Mouse (Mus musculus): ENCODE data around the gene Smco4. TPM values are rescaled to one million over a fixed set of nuclear protein-coding genes. Genes with fewer than 3 reads are reported as not detected.

Smco4 gene
- polyA plus RNA-seq, 1 experiment from 2014 or later, result 0.84 TPM

GRCm38 (mm10) chr9:15503827-15504226, 10.6 kb downstream of the Smco4 start:
- H3K9me3 ChIP-seq (ENCODE audit: control insufficient read depth, low read length), result no peaks in the 10 kb centered on the region
- ATAC-seq, result no peak
- peaks cover 2% of the 10 kb centered on the region for H3K4me1 ChIP-seq (ENCODE audit: control insufficient read depth, insufficient read depth, low read depth, low read length)
- no peaks in the 10 kb centered on the region for H3K36me3 ChIP-seq (ENCODE audit: control insufficient read depth, insufficient read depth, low read length)
- H3K27me3 ChIP-seq (replicated peaks; ENCODE audit: control insufficient read depth, insufficient read depth, low read length), result no peaks in the 10 kb centered on the region; the same call in 1 of the 2 replicates
- 61% methylated on average over 6 of the region's 6 CpGs for WGBS
- no peak overlapping the region for H3K4me2 ChIP-seq (ENCODE audit: low read length)
- H3K9ac ChIP-seq (ENCODE audit: low read depth, low read length), result no peak overlapping the region
- no peak overlapping the region for H3K4me3 ChIP-seq (ENCODE audit: low read length)
- H3K27ac ChIP-seq (ENCODE audit: low read depth, low read length), result no peak overlapping the region

GRCm38 (mm10) chr9:15505288-15505687, 12.1 kb downstream of the Smco4 start:
- ATAC-seq, result no peak
- Histone ChIP-seq H3K4me3 (ENCODE audit: low read length) (no peak overlapping the region), H3K9ac (ENCODE audit: low read depth, low read length) (no peak overlapping the region), H3K9me3 (ENCODE audit: control insufficient read depth, low read length) (no peaks in the 10 kb centered on the region), H3K4me2 (ENCODE audit: low read length) (no peak overlapping the region), H3K27me3 (replicated peaks; ENCODE audit: control insufficient read depth, insufficient read depth, low read length) (no peaks in the 10 kb centered on the region; the same call in 1 of the 2 replicates), H3K27ac (ENCODE audit: low read depth, low read length) (no peak overlapping the region), H3K36me3 (ENCODE audit: control insufficient read depth, insufficient read depth, low read length) (no peaks in the 10 kb centered on the region), H3K4me1 (ENCODE audit: control insufficient read depth, insufficient read depth, low read depth, low read length) (peaks cover 5% of the 10 kb centered on the region)
- WGBS, result 62% methylated on average over 1 of the region's 1 CpGs

- WGBS, result 71% methylated on average over 3 of the region's 3 CpGs
- no peak for ATAC-seq
- no peaks in the 10 kb centered on the region for H3K9me3 ChIP-seq (ENCODE audit: control insufficient read depth, low read length)
Measured at GRCm38 (mm10) chr9:15506863-15507262, 13.6 kb downstream of the Smco4 start.

GRCm38 (mm10) chr9:15507431-15507875, 14.2 kb downstream of the Smco4 start:
- no peaks in the 10 kb centered on the region; the same call in 1 of the 2 replicates for H3K27me3 ChIP-seq (replicated peaks; ENCODE audit: control insufficient read depth, insufficient read depth, low read length)
- ATAC-seq, result no peak
- 78% methylated on average over 4 of the region's 4 CpGs for WGBS

More at GRCm38 (mm10) chr9:15506863-15507262, 13.6 kb downstream of the Smco4 start:
- peaks cover 14% of the 10 kb centered on the region for H3K4me1 ChIP-seq (ENCODE audit: control insufficient read depth, insufficient read depth, low read depth, low read length)
- H3K9ac ChIP-seq (ENCODE audit: low read depth, low read length), result no peak overlapping the region
- no peak overlapping the region; the same call in 1 of the 2 replicates for H3K27ac ChIP-seq (ENCODE audit: low read depth, low read length)
- no peak overlapping the region for H3K4me3 ChIP-seq (ENCODE audit: low read length)
- no peak overlapping the region for H3K4me2 ChIP-seq (ENCODE audit: low read length)
- no peaks in the 10 kb centered on the region for H3K36me3 ChIP-seq (ENCODE audit: control insufficient read depth, insufficient read depth, low read length)
- no peaks in the 10 kb centered on the region; the same call in 1 of the 2 replicates for H3K27me3 ChIP-seq (replicated peaks; ENCODE audit: control insufficient read depth, insufficient read depth, low read length)

GRCm38 (mm10) chr9:15509363-15509762, 16.1 kb downstream of the Smco4 start:
- H3K4me3 ChIP-seq (ENCODE audit: low read length), result no peak overlapping the region
- ATAC-seq, result no peak
- no peaks in the 10 kb centered on the region for H3K36me3 ChIP-seq (ENCODE audit: control insufficient read depth, insufficient read depth, low read length)
- H3K27me3 ChIP-seq (replicated peaks; ENCODE audit: control insufficient read depth, insufficient read depth, low read length), result no peaks in the 10 kb centered on the region; the same call in 1 of the 2 replicates
- no peaks in the 10 kb centered on the region for H3K9me3 ChIP-seq (ENCODE audit: control insufficient read depth, low read length)
- H3K9ac ChIP-seq (ENCODE audit: low read depth, low read length), result no peak overlapping the region
- 83% methylated on average over 3 of the region's 3 CpGs for WGBS
- no peak overlapping the region for H3K27ac ChIP-seq (ENCODE audit: low read depth, low read length)
- H3K4me1 ChIP-seq (ENCODE audit: control insufficient read depth, insufficient read depth, low read depth, low read length), result peaks cover 11% of the 10 kb centered on the region
- no peak overlapping the region for H3K4me2 ChIP-seq (ENCODE audit: low read length)

More at GRCm38 (mm10) chr9:15507431-15507875, 14.2 kb downstream of the Smco4 start:
- no peak overlapping the region for H3K9ac ChIP-seq (ENCODE audit: low read depth, low read length)
- H3K4me1 ChIP-seq (ENCODE audit: control insufficient read depth, insufficient read depth, low read depth, low read length), result peaks cover 13% of the 10 kb centered on the region
- no peaks in the 10 kb centered on the region for H3K9me3 ChIP-seq (ENCODE audit: control insufficient read depth, low read length)
- H3K27ac ChIP-seq (ENCODE audit: low read depth, low read length), result no peak overlapping the region
- H3K4me2 ChIP-seq (ENCODE audit: low read length), result no peak overlapping the region
- H3K4me3 ChIP-seq (ENCODE audit: low read length), result no peak overlapping the region
- H3K36me3 ChIP-seq (ENCODE audit: control insufficient read depth, insufficient read depth, low read length), result no peaks in the 10 kb centered on the region

- no peak overlapping the region for H3K27ac ChIP-seq (ENCODE audit: low read depth, low read length)
- 29% methylated on average over 3 of the region's 3 CpGs for WGBS
- H3K36me3 ChIP-seq (ENCODE audit: control insufficient read depth, insufficient read depth, low read length), result no peaks in the 10 kb centered on the region
Measured at GRCm38 (mm10) chr9:15510557-15511310, 17.5 kb downstream of the Smco4 start.

GRCm38 (mm10) chr9:15512918-15513317, 19.7 kb downstream of the Smco4 start:
- no peaks in the 10 kb centered on the region for H3K27me3 ChIP-seq (replicated peaks; ENCODE audit: control insufficient read depth, insufficient read depth, low read length)
- H3K36me3 ChIP-seq (ENCODE audit: control insufficient read depth, insufficient read depth, low read length), result no peaks in the 10 kb centered on the region
- H3K9ac ChIP-seq (ENCODE audit: low read depth, low read length), result no peak overlapping the region
- no peak overlapping the region for H3K27ac ChIP-seq (ENCODE audit: low read depth, low read length)
- H3K4me2 ChIP-seq (ENCODE audit: low read length), result no peak overlapping the region
- peaks cover 11% of the 10 kb centered on the region for H3K4me1 ChIP-seq (ENCODE audit: control insufficient read depth, insufficient read depth, low read depth, low read length)
- H3K9me3 ChIP-seq (ENCODE audit: control insufficient read depth, low read length), result no peaks in the 10 kb centered on the region
- WGBS, result 55% methylated on average over 7 of the region's 7 CpGs
- peak; percentile 53 for ATAC-seq
- no peak overlapping the region for H3K4me3 ChIP-seq (ENCODE audit: low read length)

More at GRCm38 (mm10) chr9:15510557-15511310, 17.5 kb downstream of the Smco4 start:
- peak; percentile 38; the same call in 1 of the 2 replicates for ATAC-seq
- Histone ChIP-seq H3K27me3 (replicated peaks; ENCODE audit: control insufficient read depth, insufficient read depth, low read length) (no peaks in the 10 kb centered on the region; the same call in 1 of the 2 replicates), H3K9ac (ENCODE audit: low read depth, low read length) (no peak overlapping the region), H3K9me3 (ENCODE audit: control insufficient read depth, low read length) (no peaks in the 10 kb centered on the region), H3K4me2 (ENCODE audit: low read length) (no peak overlapping the region), H3K4me3 (ENCODE audit: low read length) (no peak overlapping the region), H3K4me1 (ENCODE audit: control insufficient read depth, insufficient read depth, low read depth, low read length) (peaks cover 11% of the 10 kb centered on the region)

- 61% methylated on average over 2 of the region's 2 CpGs for WGBS
- H3K27ac ChIP-seq (ENCODE audit: low read depth, low read length), result no peak overlapping the region
- H3K4me2 ChIP-seq (ENCODE audit: low read length), result no peak overlapping the region
- H3K4me3 ChIP-seq (ENCODE audit: low read length), result no peak overlapping the region
- H3K9me3 ChIP-seq (ENCODE audit: control insufficient read depth, low read length), result no peaks in the 10 kb centered on the region
- no peak for ATAC-seq
- no peaks in the 10 kb centered on the region for H3K36me3 ChIP-seq (ENCODE audit: control insufficient read depth, insufficient read depth, low read length)
- peaks cover 3% of the 10 kb centered on the region for H3K4me1 ChIP-seq (ENCODE audit: control insufficient read depth, insufficient read depth, low read depth, low read length)
- H3K27me3 ChIP-seq (replicated peaks; ENCODE audit: control insufficient read depth, insufficient read depth, low read length), result no peaks in the 10 kb centered on the region
- no peak overlapping the region for H3K9ac ChIP-seq (ENCODE audit: low read depth, low read length)
Measured at GRCm38 (mm10) chr9:15516007-15516406, 22.8 kb downstream of the Smco4 start.

GRCm38 (mm10) chr9:15517979-15518378, 24.7 kb downstream of the Smco4 start:
- no peak overlapping the region for H3K27ac ChIP-seq (ENCODE audit: low read depth, low read length)

More at GRCm38 (mm10) chr9:15517979-15518378, 24.7 kb downstream of the Smco4 start:
- H3K9me3 ChIP-seq (ENCODE audit: control insufficient read depth, low read length), result no peaks in the 10 kb centered on the region
- no peak overlapping the region for H3K9ac ChIP-seq (ENCODE audit: low read depth, low read length)
- no peak for ATAC-seq
- H3K4me2 ChIP-seq (ENCODE audit: low read length), result no peak overlapping the region
- H3K36me3 ChIP-seq (ENCODE audit: control insufficient read depth, insufficient read depth, low read length), result no peaks in the 10 kb centered on the region
- WGBS, result 80% methylated on average over 4 of the region's 4 CpGs
- H3K27me3 ChIP-seq (replicated peaks; ENCODE audit: control insufficient read depth, insufficient read depth, low read length), result no peaks in the 10 kb centered on the region
- no peak overlapping the region for H3K4me3 ChIP-seq (ENCODE audit: low read length)
- H3K4me1 ChIP-seq (ENCODE audit: control insufficient read depth, insufficient read depth, low read depth, low read length), result no peaks in the 10 kb centered on the region
